Mouse (Mus musculus) lung, postnatal 25 days (tissue): ENCODE data around the gene Tmed3.

ENCODE experiments used
- DNase-seq: peaks from one replicate; pipeline ENCODE4 v3.0.0; 2022; ENCODE audit warnings: low spot score

Gene Tmed3

GRCm38 (mm10) chr9:89704265-89705196 lies at the start of gene Tmed3:
Gene Tmed3, minus strand, starts transcription at chr9:89705068.
- peak; percentile 93 for DNase-seq

- no peak for DNase-seq
Observed at GRCm38 (mm10) chr9:89740041-89740440, 35.2 kb upstream of the Tmed3 start.

DNA sequence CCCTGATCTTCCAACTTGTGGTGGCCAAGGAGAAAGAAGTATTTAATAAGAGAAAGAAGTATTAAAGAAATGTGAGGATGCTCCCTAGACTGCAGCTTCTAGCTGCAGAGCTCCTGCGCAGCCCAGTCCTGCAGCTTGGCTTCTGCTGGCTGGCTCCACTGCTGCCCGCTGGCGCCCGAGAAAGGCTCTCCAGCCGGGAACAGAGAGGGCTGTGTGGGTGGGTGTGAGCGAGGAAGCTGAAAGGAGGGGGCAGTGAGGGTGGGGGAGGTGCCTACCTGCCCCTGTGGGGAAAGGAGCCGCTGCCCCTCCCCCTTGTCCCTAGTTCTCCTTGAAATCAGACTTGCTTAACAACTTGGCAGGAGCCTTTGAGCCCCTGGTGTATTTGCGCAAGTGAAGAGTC lies 33.4 kb upstream of the Tmed3 start, which contains the start of gene Ankrd34c:
Gene Ankrd34c, minus strand, starts transcription at position 181 of the 400 bp plus-strand sequence.
- DNase-seq, result no peak

DNA sequence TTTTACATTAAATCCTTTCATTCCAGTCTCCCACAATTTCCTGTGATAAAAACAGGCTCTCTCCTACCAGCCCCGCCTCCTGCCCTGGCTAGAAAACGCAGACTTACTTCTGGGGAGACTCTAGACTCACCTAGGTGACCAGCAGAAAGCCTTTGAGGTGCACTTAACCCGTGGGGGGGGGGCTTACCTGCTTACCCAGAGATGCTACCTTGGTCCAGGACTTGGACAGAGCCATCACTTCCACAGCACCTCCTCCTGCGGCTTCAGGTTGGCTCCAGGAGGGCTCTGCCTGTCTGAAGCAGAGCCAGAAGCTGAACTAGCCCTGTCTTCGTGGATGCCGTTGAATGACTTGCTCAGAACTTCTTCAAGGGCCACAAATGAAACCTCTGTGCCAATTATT lies 33.0 kb upstream of the Tmed3 start:
- DNase-seq, result no peak

GRCm38 (mm10) chr9:89736932-89737705 lies 32.3 kb upstream of the Tmed3 start:
- DNase-seq, result no peak

DNA sequence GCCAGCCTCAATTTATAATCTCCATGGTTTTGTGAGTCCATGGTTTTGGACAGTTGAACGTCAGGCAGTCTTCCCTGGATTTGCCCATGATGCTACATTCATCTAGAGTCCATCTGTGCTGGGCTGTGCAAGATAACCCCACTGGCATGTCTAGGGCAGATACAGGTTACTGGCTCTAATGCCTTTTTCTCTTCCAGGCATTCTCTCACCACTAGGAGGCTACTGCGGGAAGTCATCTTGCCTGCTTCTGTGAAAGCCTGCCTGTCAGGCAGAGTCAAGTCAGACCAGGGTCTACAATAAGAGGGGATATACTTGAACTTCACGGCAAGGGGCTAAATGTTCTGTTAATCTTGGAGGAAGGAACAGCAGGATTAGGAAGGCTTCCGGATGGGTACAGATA lies 2.0 kb upstream of the Tmed3 start:
- no peak for DNase-seq

DNA sequence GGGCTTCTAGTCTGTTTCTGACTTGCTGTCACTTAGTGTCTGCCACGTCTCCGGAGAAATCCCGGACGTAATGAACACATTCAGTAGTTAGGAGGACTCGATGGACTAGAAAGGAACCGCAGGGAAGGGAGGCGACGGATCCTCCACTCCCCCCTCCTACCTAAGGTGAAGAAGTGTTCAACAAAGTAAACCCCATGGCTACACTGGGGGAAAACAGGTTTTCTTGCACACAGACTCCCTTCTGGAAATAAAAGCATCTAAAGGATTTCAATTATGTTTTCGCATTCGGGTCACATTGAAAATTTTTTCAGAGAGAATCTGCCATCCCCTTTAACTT lies 297 bp upstream of the Tmed3 start:
- DNase-seq, result no peak

- no peak for DNase-seq
Observed at GRCm38 (mm10) chr9:89700910-89701457, 3.9 kb downstream of the Tmed3 start.

- no peak for DNase-seq
Observed at GRCm38 (mm10) chr9:89695143-89695542, 9.7 kb downstream of the Tmed3 start.

- DNase-seq, result no peak
Observed at GRCm38 (mm10) chr9:89693670-89694069, 11.2 kb downstream of the Tmed3 start.

DNA sequence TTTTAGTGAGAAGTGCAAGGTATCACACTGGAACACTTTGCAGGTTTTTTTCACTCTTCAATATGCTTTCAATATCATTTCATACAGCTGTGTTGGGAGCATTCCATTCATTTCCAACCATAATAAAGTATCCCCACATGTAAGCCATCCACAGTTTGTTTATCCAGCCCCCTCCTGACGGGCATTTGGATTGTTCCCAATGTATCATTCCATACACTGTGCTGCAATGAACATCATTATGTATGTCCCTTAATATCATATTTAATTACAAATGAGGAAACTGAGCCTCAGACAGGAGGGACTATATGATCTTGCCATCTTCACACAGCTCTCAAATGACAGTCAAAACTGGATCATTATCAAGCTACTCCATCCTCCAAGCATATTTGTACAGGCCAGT lies 15.7 kb downstream of the Tmed3 start:
- DNase-seq, result no peak

- DNase-seq, result no peak
Observed at GRCm38 (mm10) chr9:89687503-89688226, 17.2 kb downstream of the Tmed3 start.

- no peak for DNase-seq
Observed at GRCm38 (mm10) chr9:89686262-89686661, 18.6 kb downstream of the Tmed3 start.

DNA sequence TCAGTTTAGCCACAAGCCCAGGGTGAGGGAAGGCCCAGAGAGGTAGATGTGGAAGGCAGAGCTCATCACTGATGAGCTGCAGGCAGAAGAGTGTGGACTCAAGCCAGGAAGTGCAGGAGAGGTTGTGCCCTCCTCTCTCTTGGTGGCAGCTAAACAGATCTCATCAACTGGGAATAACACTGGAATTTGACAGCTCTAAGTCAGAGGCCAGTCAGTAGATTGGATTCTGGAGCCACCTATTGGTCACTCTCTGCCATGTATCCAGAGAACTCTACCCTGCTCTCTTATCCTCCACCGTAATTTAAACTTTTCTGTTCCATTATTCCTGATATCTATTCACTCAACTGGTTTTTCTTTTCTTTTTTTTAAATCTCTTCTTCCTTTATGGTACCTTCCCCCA lies 25.9 kb downstream of the Tmed3 start:
- peak; percentile 4 for DNase-seq

DNA sequence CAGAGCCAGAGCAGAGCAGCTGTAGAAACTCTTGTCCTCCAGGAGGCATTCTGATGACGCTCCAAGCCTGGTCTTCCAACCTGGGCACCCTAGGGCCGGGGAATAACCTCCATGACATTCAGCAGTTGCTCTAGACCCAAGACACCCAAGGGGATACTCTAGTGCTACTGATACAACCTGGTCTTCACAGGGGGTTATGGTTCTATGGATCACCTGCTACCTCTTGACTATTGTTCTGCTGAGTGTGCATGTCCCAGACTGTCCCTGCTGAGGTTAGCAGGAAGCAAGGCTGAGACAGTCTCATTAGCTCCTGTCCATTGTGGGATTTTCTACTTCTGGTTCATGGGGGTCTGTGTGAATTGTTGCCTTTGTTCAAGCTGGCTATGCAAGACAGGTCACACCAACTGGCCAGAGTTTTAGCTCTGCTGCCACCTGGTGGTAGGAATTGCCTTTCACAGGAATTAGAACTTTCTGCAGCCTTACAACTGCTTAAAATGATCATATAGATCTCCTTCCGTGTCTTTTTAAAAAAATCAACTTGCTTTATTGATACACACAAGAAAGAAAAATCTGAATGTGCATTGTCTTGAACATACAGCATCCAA lies 30.8 kb downstream of the Tmed3 start:
- DNase-seq, result peak; percentile 59

DNA sequence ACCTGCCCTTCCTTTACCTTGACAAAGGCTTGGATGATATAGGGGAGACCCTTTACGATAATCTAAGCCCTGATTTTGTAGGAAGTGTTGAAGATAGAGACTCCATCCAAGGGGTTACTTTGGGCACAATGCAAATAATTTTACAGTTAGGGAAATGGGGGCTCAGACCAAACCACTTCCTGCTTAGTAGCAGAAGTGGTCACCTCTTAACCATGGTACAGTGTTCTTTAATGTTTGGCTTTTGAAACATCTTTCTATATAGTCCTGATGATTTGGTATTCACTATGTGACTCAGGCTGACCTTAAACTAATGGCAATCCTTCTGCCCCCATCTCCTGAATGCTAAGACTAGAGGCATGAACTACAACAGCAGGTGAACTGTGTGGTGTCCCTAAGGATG lies 31.5 kb downstream of the Tmed3 start:
- DNase-seq, result no peak

DNA sequence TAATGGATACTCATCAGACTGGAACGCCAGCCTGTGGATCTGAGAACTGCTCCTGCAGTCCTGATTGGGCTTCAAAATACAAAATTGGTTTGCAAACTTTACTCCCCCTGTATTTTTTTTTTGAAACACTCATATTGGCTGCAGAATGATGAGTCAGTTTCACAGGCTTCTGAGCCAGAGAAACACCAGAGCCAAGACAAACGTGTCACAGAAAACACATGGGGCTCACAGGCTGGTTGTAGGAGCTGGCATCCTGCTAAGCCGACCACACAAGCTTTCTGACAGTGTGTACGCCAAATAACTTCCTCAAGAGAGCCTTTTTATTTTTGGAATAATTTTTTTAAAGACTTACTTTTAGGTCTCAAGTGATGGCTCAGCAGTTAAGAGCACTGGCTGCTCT lies 35.0 kb downstream of the Tmed3 start:
- DNase-seq, result no peak

DNA sequence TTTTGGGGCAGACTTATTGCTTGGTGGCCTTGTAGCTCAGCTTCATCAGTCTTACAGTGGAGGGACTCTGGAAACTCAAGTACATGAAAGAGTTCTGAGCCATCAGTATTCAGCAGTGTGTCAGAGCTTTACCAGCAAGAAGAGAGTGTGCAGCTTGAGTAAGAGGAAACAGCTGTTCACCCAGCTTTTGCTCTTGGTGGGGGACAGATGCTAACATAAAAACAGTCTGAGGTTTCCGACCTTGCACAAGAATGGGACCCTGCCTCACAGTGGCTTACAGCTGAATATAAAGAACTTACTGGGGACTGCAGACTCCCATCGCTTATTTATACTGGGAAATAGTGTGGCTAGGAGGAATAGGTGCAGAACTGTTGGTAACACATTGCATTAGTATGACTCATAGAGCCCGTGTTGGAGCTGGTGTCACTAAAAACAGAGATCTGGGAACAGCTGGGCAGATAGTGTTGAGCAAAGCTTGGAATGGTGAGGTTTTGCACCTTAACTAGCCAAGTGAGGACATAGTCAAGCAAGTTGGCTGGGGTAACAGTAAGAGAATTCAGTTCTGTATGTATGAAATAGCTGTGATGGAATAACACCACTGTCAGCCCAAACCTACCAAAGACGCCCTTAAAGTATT lies 37.4 kb downstream of the Tmed3 start:
- DNase-seq, result no peak

GRCm38 (mm10) chr9:89650913-89651312 lies 54.0 kb downstream of the Tmed3 start:
- DNase-seq, result no peak
